Mouse (Mus musculus) mouse trophoblast stem cell (cell line): ENCODE results near the gene Gpbar1.

Experiments
- in situ Hi-C, 2 experiments: fragments of 300-500 bp; cut with MseI, MboI; formaldehyde crosslinking; loops; 2 replicates in 1 of 2; 3 replicates in 1 of 2; pipeline ENCODE4 v1.15.1; 2025

Gpbar1 gene

GRCm38 (mm10) chr1:74278538-74278937 is at the start of gene Gpbar1:
TSS of gene Gpbar1 (plus strand) at chr1:74278550.
- in situ Hi-C loops, result no loop called here

- in situ Hi-C loops, result no loop called here
These were observed 48.4 kb upstream of the Gpbar1 start for GRCm38 (mm10) chr1:74229942-74230341.

- in situ Hi-C loops, result no loop called here
These were observed 47.4 kb upstream of the Gpbar1 start for GRCm38 (mm10) chr1:74230992-74231391.

- in situ Hi-C loops, result no loop called here
These were observed 42.3 kb upstream of the Gpbar1 start, which contains the start of gene Arpc2 for GRCm38 (mm10) chr1:74235938-74236589. TSS of gene Arpc2 (plus strand) at chr1:74236084.

GRCm38 (mm10) chr1:74236590-74237317 is 41.6 kb upstream of the Gpbar1 start:
- in situ Hi-C loops, result no loop called here

- in situ Hi-C loops, result no loop called here
These were observed 40.7 kb upstream of the Gpbar1 start for GRCm38 (mm10) chr1:74237671-74238070.

- in situ Hi-C loops, result no loop called here
These were observed 40.2 kb upstream of the Gpbar1 start for GRCm38 (mm10) chr1:74238136-74238535.

- in situ Hi-C loops, result no loop called here
These were observed 39.2 kb upstream of the Gpbar1 start for GRCm38 (mm10) chr1:74239162-74239561.

GRCm38 (mm10) chr1:74239618-74240017 is 38.7 kb upstream of the Gpbar1 start:
- in situ Hi-C loops, result no loop called here

- in situ Hi-C loops, result no loop called here
These were observed 38.0 kb upstream of the Gpbar1 start for GRCm38 (mm10) chr1:74240311-74240710.

- in situ Hi-C loops, result no loop called here
These were observed 37.5 kb upstream of the Gpbar1 start for GRCm38 (mm10) chr1:74240832-74241231.

GRCm38 (mm10) chr1:74245525-74245924 is 32.8 kb upstream of the Gpbar1 start:
- in situ Hi-C loops, result no loop called here

GRCm38 (mm10) chr1:74248799-74249198 is 29.6 kb upstream of the Gpbar1 start:
- in situ Hi-C loops, result no loop called here

- in situ Hi-C loops, result no loop called here
These were observed 28.9 kb upstream of the Gpbar1 start for GRCm38 (mm10) chr1:74249331-74249980.

GRCm38 (mm10) chr1:74250096-74250495 is 28.3 kb upstream of the Gpbar1 start:
- in situ Hi-C loops, result no loop called here

- in situ Hi-C loops, result no loop called here
These were observed 22.5 kb upstream of the Gpbar1 start for GRCm38 (mm10) chr1:74255704-74256345.

GRCm38 (mm10) chr1:74256782-74257181 is 21.6 kb upstream of the Gpbar1 start:
- in situ Hi-C loops, result no loop called here

GRCm38 (mm10) chr1:74262510-74262909 is 15.8 kb upstream of the Gpbar1 start:
- in situ Hi-C loops, result loop anchor here in 1 of 2 experiments (5.0 kb wide), 1 partner anchor 55 kb away; no protein-coding TSS in a partner anchor

GRCm38 (mm10) chr1:74268750-74269149 is 9.6 kb upstream of the Gpbar1 start:
- in situ Hi-C loops, result no loop called here

- in situ Hi-C loops, result no loop called here
These were observed 6.7 kb upstream of the Gpbar1 start for GRCm38 (mm10) chr1:74271659-74272058.

GRCm38 (mm10) chr1:74275015-74275414 is 3.3 kb upstream of the Gpbar1 start:
- in situ Hi-C loops, result no loop called here

GRCm38 (mm10) chr1:74277041-74277440 is 1.3 kb upstream of the Gpbar1 start:
- in situ Hi-C loops, result no loop called here
